8 mouse cellular contexts compared by ENCODE assay signal in the genomic region with DNA sequence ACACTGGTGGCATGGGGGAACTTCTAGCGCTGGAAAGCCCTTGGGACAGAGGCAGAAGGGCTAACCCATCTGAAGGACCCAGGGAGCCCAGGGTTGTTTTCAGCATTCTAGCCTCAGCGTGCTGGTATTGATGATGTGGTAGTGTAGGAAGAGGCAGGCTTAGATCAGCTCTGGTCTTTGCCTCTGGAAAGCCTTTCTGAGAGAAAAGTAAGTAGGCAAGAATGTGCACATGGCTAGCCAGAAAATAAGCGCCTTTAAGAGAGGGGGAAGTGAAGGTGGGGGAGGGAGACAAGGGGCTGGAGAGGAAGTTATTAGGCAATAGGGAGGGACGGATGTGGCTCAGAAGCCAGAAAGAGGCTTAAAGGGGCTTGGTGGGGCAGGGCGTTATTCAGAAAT. TPM values are rescaled to one million over a fixed set of nuclear protein-coding genes. Genes with fewer than 3 reads are reported as not detected.
DNase-seq lines count a peak whose midpoint lies in the region; ATAC-seq lines count a peak whose summit lies in the region.

No protein-coding gene starts in this region.

- peaks cover 21% of the 10 kb centered on the region for H3K36me3 ChIP-seq in forebrain, embryonic 10.5 days (replicated peaks)
- H3K36me3 ChIP-seq in hindbrain, embryonic 16.5 days (ENCODE audit: control insufficient read depth, insufficient read depth, low read length): no peaks in the 10 kb centered on the region
- peaks cover 14% of the 10 kb centered on the region; the same call in 1 of the 2 replicates for H3K36me3 ChIP-seq in lung, embryonic 15.5 days

- H3K9ac ChIP-seq in hindbrain, embryonic 16.5 days (ENCODE audit: low read depth, low read length): peak overlapping the region; percentile 57
- H3K9ac ChIP-seq in lung, embryonic 15.5 days: peak overlapping the region; percentile 18

- peak overlapping the region; percentile 74 for H3K27ac ChIP-seq in forebrain, embryonic 10.5 days
- no peak overlapping the region for H3K27ac ChIP-seq in hindbrain, embryonic 16.5 days (ENCODE audit: low read depth, low read length)
- peak overlapping the region; percentile 59 for H3K27ac ChIP-seq in lung, embryonic 15.5 days

- H3K27me3 ChIP-seq in forebrain, embryonic 10.5 days (ENCODE audit: poor library complexity, severe bottlenecking): no peaks in the 10 kb centered on the region
- H3K27me3 ChIP-seq in hindbrain, embryonic 16.5 days (replicated peaks; ENCODE audit: control insufficient read depth, insufficient read depth, low read length): no peaks in the 10 kb centered on the region
- no peaks in the 10 kb centered on the region for H3K27me3 ChIP-seq in lung, embryonic 15.5 days

- peaks cover 19% of the 10 kb centered on the region for H3K4me1 ChIP-seq in forebrain, embryonic 10.5 days
- peaks cover 10% of the 10 kb centered on the region for H3K4me1 ChIP-seq in hindbrain, embryonic 16.5 days (ENCODE audit: control insufficient read depth, insufficient read depth, low read depth, low read length)
- peaks cover 14% of the 10 kb centered on the region; the same call in 1 of the 2 replicates for H3K4me1 ChIP-seq in lung, embryonic 15.5 days

- peak overlapping the region; percentile 68 for H3K4me2 ChIP-seq in hindbrain, embryonic 16.5 days (ENCODE audit: low read length)
- peak overlapping the region; percentile 57 for H3K4me2 ChIP-seq in lung, embryonic 15.5 days

- ATAC-seq in hindbrain, embryonic 16.5 days: no peak
- ATAC-seq in lung, embryonic 15.5 days (ENCODE audit: borderline replicate concordance, extremely low read depth, low FRiP score, low TSS enrichment): peak; percentile 36; the same call in 1 of the 2 replicates

- WGBS in forebrain, embryonic 10.5 days: 26% methylated on average over 5 of the region's 5 CpGs
- 25% methylated on average over 5 of the region's 5 CpGs for WGBS in hindbrain, embryonic 16.5 days
- WGBS in lung, embryonic 15.5 days: 14% methylated on average over 5 of the region's 5 CpGs

- no peaks in the 10 kb centered on the region for H3K9me3 ChIP-seq in forebrain, embryonic 10.5 days
- H3K9me3 ChIP-seq in hindbrain, embryonic 16.5 days (ENCODE audit: control insufficient read depth, low read length): no peaks in the 10 kb centered on the region
- no peaks in the 10 kb centered on the region for H3K9me3 ChIP-seq in lung, embryonic 15.5 days

- H3K4me3 ChIP-seq in forebrain, embryonic 10.5 days: peak overlapping the region; percentile 50
- H3K4me3 ChIP-seq in hindbrain, embryonic 16.5 days (ENCODE audit: low read length): peak overlapping the region; percentile 37
- H3K4me3 ChIP-seq in lung, embryonic 15.5 days: peak overlapping the region; percentile 48

- peak; percentile 24 for DNase-seq in urinary bladder, postnatal 14 days (ENCODE audit: low spot score)
- no peak for DNase-seq in urinary bladder, postnatal 4 days (ENCODE audit: low spot score in 2 of 2)
- no peak for DNase-seq in forebrain, embryonic 10.5 days (ENCODE audit: extremely low spot score, low spot score)
- peak; percentile 45 for DNase-seq in retina, postnatal 1 day
- no peak for DNase-seq in frontal cortex, adult 2 months (ENCODE audit: extremely low spot score in 1 of 2, low spot score in 1 of 2)
- no peak for DNase-seq in right cerebral cortex, postnatal 36 days (ENCODE audit: low spot score in 2 of 2)

RNA-seq across cellular contexts. Expression of gene Gm4952, which starts 25.8 kb away (rescaled TPM):
- polyA plus RNA-seq in forebrain, embryonic 10.5 days (2016; fragmentation: Nextera tagmentation; extraction: Ambion mirVana): not detected in 2 replicates
- 0.11 and 0.20 TPM in 2 replicates for polyA plus RNA-seq in hindbrain, embryonic 16.5 days (2015; fragmentation: Nextera tagmentation; extraction: Ambion mirVana)
- 0.12 TPM in 1 of 2 replicates, not detected in the other for polyA plus RNA-seq in lung, embryonic 15.5 days (2015; fragmentation: Nextera tagmentation; extraction: Ambion mirVana)
- 0.14 and 0.17 TPM in 2 replicates for polyA plus RNA-seq in frontal cortex, adult 2 months (2012; rRNA removed)

RNA-seq across cellular contexts. Expression of gene Fam111a, which starts 28.5 kb away (rescaled TPM):
- polyA plus RNA-seq in forebrain, embryonic 10.5 days (2016; fragmentation: Nextera tagmentation; extraction: Ambion mirVana): 21.0 and 22.0 TPM in 2 replicates
- polyA plus RNA-seq in hindbrain, embryonic 16.5 days (2015; fragmentation: Nextera tagmentation; extraction: Ambion mirVana): 6.2 and 6.9 TPM in 2 replicates
- polyA plus RNA-seq in lung, embryonic 15.5 days (2015; fragmentation: Nextera tagmentation; extraction: Ambion mirVana): 32.0 TPM in 2 replicates
- polyA plus RNA-seq in frontal cortex, adult 2 months (2012; rRNA removed): 1.1 and 1.3 TPM in 2 replicates

RNA-seq across cellular contexts. Expression of gene Glyat, which starts 59.1 kb away (rescaled TPM):
- polyA plus RNA-seq in forebrain, embryonic 10.5 days (2016; fragmentation: Nextera tagmentation; extraction: Ambion mirVana): not detected in 2 replicates
- not detected in 2 replicates for polyA plus RNA-seq in hindbrain, embryonic 16.5 days (2015; fragmentation: Nextera tagmentation; extraction: Ambion mirVana)
- not detected in 2 replicates for polyA plus RNA-seq in lung, embryonic 15.5 days (2015; fragmentation: Nextera tagmentation; extraction: Ambion mirVana)
- not detected in 2 replicates for polyA plus RNA-seq in frontal cortex, adult 2 months (2012; rRNA removed)

Comparison
In these comparisons a context has a peak if more than half of its experiments do, and no peak if none do; other contexts are left out.
1. DNase-seq: peak in urinary bladder, postnatal 14 days (single experiment) and retina, postnatal 1 day (single experiment); none in urinary bladder, postnatal 4 days (0 of 2), forebrain, embryonic 10.5 days (single experiment), frontal cortex, adult 2 months (0 of 2) and right cerebral cortex, postnatal 36 days (0 of 2).
2. Peak in every context shown above with its lines, with median percentiles within 50 percentile points of each other: H3K4me3 ChIP-seq.